Mouse (Mus musculus) stomach, embryonic 16.5 days (tissue): Measurements from ENCODE around the gene Mgst3. TPM values are rescaled to one million over a fixed set of nuclear protein-coding genes. Genes with fewer than 3 reads are reported as not detected.

Source experiments
- ATAC-seq: fragments of 200-750 bp; cut with Nextera tagmentation; 2 replicates; pipeline ENCODE4 v1.8.0; 2017; ENCODE audit warnings: moderate number of reproducible peaks, moderate TSS enrichment; ENCODE audit not compliant: insufficient read depth, low FRiP score
- H3K27ac ChIP-seq: fragments of 300-500 bp; sonication (generic); 2 replicates; pipeline ENCODE4 v1.5.1; 2014; ENCODE audit warnings: low read length
- H3K27me3 ChIP-seq: fragments of 300-500 bp; sonication (generic); 2 replicates; pipeline ENCODE4 v1.6.1; 2014; ENCODE audit warnings: low read length, control low read depth, mixed read lengths; ENCODE audit not compliant: control insufficient read depth, insufficient read depth
- H3K36me3 ChIP-seq: fragments of 300-500 bp; sonication (generic); 2 replicates; pipeline ENCODE4 v1.6.1; 2014; ENCODE audit warnings: low read length; ENCODE audit not compliant: control insufficient read depth, insufficient read depth
- H3K4me1 ChIP-seq: fragments of 300-500 bp; sonication (generic); 2 replicates; pipeline ENCODE4 v1.6.1; 2014; ENCODE audit warnings: low read length, control low read depth, mixed read lengths; ENCODE audit not compliant: control insufficient read depth, insufficient read depth
- H3K4me2 ChIP-seq: fragments of 300-500 bp; sonication (generic); 2 replicates; pipeline ENCODE4 v1.6.1; 2014; ENCODE audit warnings: low read depth, low read length, mixed read lengths
- H3K4me3 ChIP-seq: fragments of 300-500 bp; sonication (generic); replicated peaks from 2 replicates; pipeline ENCODE4 v1.5.1; 2014; ENCODE audit warnings: mild to moderate bottlenecking, low read length
- H3K9ac ChIP-seq: fragments of 300-500 bp; sonication (generic); 2 replicates; pipeline ENCODE4 v1.6.1; 2014; ENCODE audit warnings: low read length
- H3K9me3 ChIP-seq: fragments of 300-500 bp; sonication (generic); replicated peaks from 2 replicates; pipeline ENCODE4 v1.6.1; 2016; ENCODE audit warnings: low read length, control low read depth; ENCODE audit not compliant: control insufficient read depth
- WGBS: fragments of 180-500 bp; shearing (Covaris S2); extraction: QIAGEN DNeasy Blood & Tissue Kit; methylation state at CpG from one replicate; pipeline ENCODE4 v1.1.7; 2014; 5-methylcytosine and 5-hydroxymethylcytosine counted together
- polyA plus RNA-seq: library from polyadenylated mRNA; unstranded; fragments of >200 nt; fragmentation: Nextera tagmentation; extraction: Ambion mirVana; gene quantifications from 2 replicates; pipeline ENCODE4 v1.2.1, GENCODE M21; 2015

Mgst3 gene
- polyA plus RNA-seq, 1 experiment from 2014 or later = 212 TPM

- H3K9ac ChIP-seq = no peak overlapping the region
- H3K27me3 ChIP-seq = no peaks in the 10 kb centered on the region
- no peaks in the 10 kb centered on the region for H3K9me3 ChIP-seq
- H3K4me3 ChIP-seq = no peak overlapping the region
- peak overlapping the region; percentile 66 for H3K27ac ChIP-seq
- peak; percentile 67 for ATAC-seq
- WGBS = 25% methylated on average over 15 of the region's 15 CpGs
- peaks cover 11% of the 10 kb centered on the region; the same call in 1 of the 2 replicates for H3K36me3 ChIP-seq
- peaks cover 4% of the 10 kb centered on the region; the same call in 1 of the 2 replicates for H3K4me1 ChIP-seq
- H3K4me2 ChIP-seq = peak overlapping the region; percentile 13; the same call in 1 of the 2 replicates
These were observed 19.4 kb downstream of the Mgst3 start for GRCm38 (mm10) chr1:167374003-167374784.

GRCm38 (mm10) chr1:167372739-167373138 is 20.9 kb downstream of the Mgst3 start:
- peaks cover 11% of the 10 kb centered on the region; the same call in 1 of the 2 replicates for H3K36me3 ChIP-seq
- no peak for ATAC-seq
- 93% methylated on average over 7 of the region's 7 CpGs for WGBS
- no peak overlapping the region for H3K4me3 ChIP-seq
- no peak overlapping the region for H3K4me2 ChIP-seq
- no peaks in the 10 kb centered on the region for H3K27me3 ChIP-seq
- no peaks in the 10 kb centered on the region for H3K9me3 ChIP-seq
- H3K4me1 ChIP-seq = peaks cover 4% of the 10 kb centered on the region; the same call in 1 of the 2 replicates
- H3K9ac ChIP-seq = no peak overlapping the region
- H3K27ac ChIP-seq = no peak overlapping the region

GRCm38 (mm10) chr1:167369905-167370304 is 23.7 kb downstream of the Mgst3 start:
- H3K4me3 ChIP-seq = no peak overlapping the region
- peak; percentile 23; the same call in 1 of the 2 replicates for ATAC-seq
- H3K27ac ChIP-seq = no peak overlapping the region
- H3K9ac ChIP-seq = no peak overlapping the region
- H3K4me2 ChIP-seq = no peak overlapping the region
- no peaks in the 10 kb centered on the region for H3K9me3 ChIP-seq
- H3K27me3 ChIP-seq = no peaks in the 10 kb centered on the region
- 0 out of 2 replicates have a peak, but pooled peaks cover 2% of the 10 kb centered on the region for H3K36me3 ChIP-seq
- WGBS = 11% methylated on average over 7 of the region's 7 CpGs
- H3K4me1 ChIP-seq = peaks cover 4% of the 10 kb centered on the region; the same call in 1 of the 2 replicates

- 0 out of 2 replicates have a peak, but pooled peaks cover 2% of the 10 kb centered on the region for H3K36me3 ChIP-seq
- no peak overlapping the region for H3K4me2 ChIP-seq
- no peaks in the 10 kb centered on the region for H3K4me1 ChIP-seq
- no peak overlapping the region for H3K4me3 ChIP-seq
- no peaks in the 10 kb centered on the region for H3K27me3 ChIP-seq
- 77% methylated on average over 7 of the region's 7 CpGs for WGBS
- no peak for ATAC-seq
- H3K9me3 ChIP-seq = no peaks in the 10 kb centered on the region
- no peak overlapping the region for H3K9ac ChIP-seq
- no peak overlapping the region for H3K27ac ChIP-seq
These were observed 25.1 kb downstream of the Mgst3 start for GRCm38 (mm10) chr1:167368513-167368912.

- no peak overlapping the region for H3K4me3 ChIP-seq
- H3K36me3 ChIP-seq = 0 out of 2 replicates have a peak, but pooled peaks cover 2% of the 10 kb centered on the region
- no peaks in the 10 kb centered on the region for H3K4me1 ChIP-seq
- no peaks in the 10 kb centered on the region for H3K9me3 ChIP-seq
- WGBS = 88% methylated on average over 4 of the region's 4 CpGs
- no peak overlapping the region for H3K9ac ChIP-seq
- no peaks in the 10 kb centered on the region for H3K27me3 ChIP-seq
- no peak overlapping the region for H3K4me2 ChIP-seq
- no peak overlapping the region for H3K27ac ChIP-seq
- ATAC-seq = no peak
These were observed 25.6 kb downstream of the Mgst3 start for GRCm38 (mm10) chr1:167368018-167368417.

GRCm38 (mm10) chr1:167366621-167367020 is 27.0 kb downstream of the Mgst3 start:
- H3K9ac ChIP-seq = no peak overlapping the region
- no peak overlapping the region for H3K4me3 ChIP-seq
- H3K9me3 ChIP-seq = no peaks in the 10 kb centered on the region
- no peak for ATAC-seq
- 0 out of 2 replicates have a peak, but pooled peaks cover 4% of the 10 kb centered on the region for H3K36me3 ChIP-seq
- no peaks in the 10 kb centered on the region for H3K4me1 ChIP-seq
- no peaks in the 10 kb centered on the region for H3K27me3 ChIP-seq
- H3K4me2 ChIP-seq = no peak overlapping the region
- WGBS = 90% methylated on average over 6 of the region's 6 CpGs
- H3K27ac ChIP-seq = no peak overlapping the region

GRCm38 (mm10) chr1:167365808-167366207 is 27.8 kb downstream of the Mgst3 start:
- 88% methylated on average over 7 of the region's 7 CpGs for WGBS
- H3K36me3 ChIP-seq = 0 out of 2 replicates have a peak, but pooled peaks cover 4% of the 10 kb centered on the region
- H3K9ac ChIP-seq = no peak overlapping the region
- H3K27me3 ChIP-seq = no peaks in the 10 kb centered on the region
- H3K4me3 ChIP-seq = no peak overlapping the region
- no peaks in the 10 kb centered on the region for H3K4me1 ChIP-seq
- no peak overlapping the region for H3K4me2 ChIP-seq
- ATAC-seq = no peak
- H3K9me3 ChIP-seq = no peaks in the 10 kb centered on the region
- no peak overlapping the region for H3K27ac ChIP-seq

GRCm38 (mm10) chr1:167363322-167363721 is 30.3 kb downstream of the Mgst3 start:
- no peaks in the 10 kb centered on the region for H3K27me3 ChIP-seq
- no peak overlapping the region for H3K27ac ChIP-seq
- H3K36me3 ChIP-seq = 0 out of 2 replicates have a peak, but pooled peaks cover 4% of the 10 kb centered on the region
- no peak for ATAC-seq
- no peak overlapping the region for H3K9ac ChIP-seq
- no peaks in the 10 kb centered on the region for H3K9me3 ChIP-seq
- no peaks in the 10 kb centered on the region for H3K4me1 ChIP-seq
- H3K4me3 ChIP-seq = no peak overlapping the region
- H3K4me2 ChIP-seq = no peak overlapping the region
- 68% methylated on average over 5 of the region's 5 CpGs for WGBS

GRCm38 (mm10) chr1:167362819-167363218 is 30.8 kb downstream of the Mgst3 start:
- ATAC-seq = no peak
- H3K9ac ChIP-seq = no peak overlapping the region
- no peak overlapping the region for H3K4me2 ChIP-seq
- WGBS = 72% methylated on average over 4 of the region's 4 CpGs
- no peaks in the 10 kb centered on the region for H3K27me3 ChIP-seq
- 0 out of 2 replicates have a peak, but pooled peaks cover 4% of the 10 kb centered on the region for H3K36me3 ChIP-seq
- H3K4me3 ChIP-seq = no peak overlapping the region
- no peaks in the 10 kb centered on the region for H3K9me3 ChIP-seq
- H3K27ac ChIP-seq = no peak overlapping the region
- no peaks in the 10 kb centered on the region for H3K4me1 ChIP-seq
